Mouse (Mus musculus) spleen, adult 12 weeks (tissue): ENCODE measurements around the gene Gpr158.

Experiments
- DNase-seq: peaks from one replicate; pipeline ENCODE4 v3.0.0; 2022; ENCODE audit warnings: low spot score

Gpr158 gene

GRCm38 (mm10) chr2:21665721-21666120, 298.4 kb downstream of the Gpr158 start:
- no peak for DNase-seq

GRCm38 (mm10) chr2:21676084-21676838, 308.9 kb downstream of the Gpr158 start:
- no peak for DNase-seq

GRCm38 (mm10) chr2:21676839-21677123, 309.4 kb downstream of the Gpr158 start:
- DNase-seq = no peak

- DNase-seq = no peak
Observed at GRCm38 (mm10) chr2:21680735-21681270, 313.5 kb downstream of the Gpr158 start.

- DNase-seq = no peak
Observed at GRCm38 (mm10) chr2:21684736-21685135, 317.4 kb downstream of the Gpr158 start.

GRCm38 (mm10) chr2:21693128-21693527, 325.8 kb downstream of the Gpr158 start:
- no peak for DNase-seq

GRCm38 (mm10) chr2:21693807-21694594, 326.7 kb downstream of the Gpr158 start:
- no peak for DNase-seq

GRCm38 (mm10) chr2:21728075-21728474, 360.7 kb downstream of the Gpr158 start:
- no peak for DNase-seq

- DNase-seq = no peak
Observed at GRCm38 (mm10) chr2:21783721-21784120, 416.4 kb downstream of the Gpr158 start.

- no peak for DNase-seq
Observed at GRCm38 (mm10) chr2:21793156-21793555, 425.8 kb downstream of the Gpr158 start.

- DNase-seq = no peak
Observed at GRCm38 (mm10) chr2:21799616-21800015, 432.3 kb downstream of the Gpr158 start.

GRCm38 (mm10) chr2:21800045-21800444, 432.7 kb downstream of the Gpr158 start:
- DNase-seq = no peak

- DNase-seq = no peak
Observed at GRCm38 (mm10) chr2:21808510-21808909, 441.2 kb downstream of the Gpr158 start.

- DNase-seq = no peak
Observed at GRCm38 (mm10) chr2:21810431-21810830, 443.1 kb downstream of the Gpr158 start.

GRCm38 (mm10) chr2:21864061-21864460, 496.7 kb downstream of the Gpr158 start:
- no peak for DNase-seq
